ENCODE assay signal across 8 mouse cellular contexts in the genomic region with DNA sequence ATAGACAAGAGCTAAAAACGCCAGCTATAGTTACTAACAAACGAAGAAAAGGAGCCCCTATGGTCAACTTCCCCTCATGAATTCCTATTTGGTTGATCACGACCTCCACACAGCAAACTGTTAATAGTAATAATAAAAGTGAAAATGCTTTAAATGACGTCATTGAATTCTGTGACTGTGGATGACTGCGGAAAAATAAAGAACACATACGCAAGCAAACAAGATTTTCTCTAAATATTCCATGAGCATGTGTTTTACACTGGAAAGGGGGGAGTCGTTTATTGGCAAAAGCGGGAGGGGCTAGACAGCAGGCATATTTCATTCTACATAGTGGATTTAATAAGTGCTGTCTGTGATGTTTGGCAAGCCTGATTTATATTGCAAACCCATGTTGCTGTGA. TPM values are rescaled to one million over a fixed set of nuclear protein-coding genes. Genes with fewer than 3 reads are reported as not detected.
DNase-seq lines count a peak whose midpoint lies in the region; ATAC-seq lines count a peak whose summit lies in the region.

No protein-coding gene starts in this region.

- peak overlapping the region; percentile 61 for H3K4me3 ChIP-seq in kidney, embryonic 16.5 days (ENCODE audit: low read length)
- peak overlapping the region; percentile 55 for H3K4me3 ChIP-seq in embryonic facial prominence, embryonic 14.5 days (ENCODE audit: low read depth, low read length)
- peak overlapping the region; percentile 41 for H3K4me3 ChIP-seq in intestine, embryonic 14.5 days (ENCODE audit: low read depth, low read length)
- peak overlapping the region; percentile 52 for H3K4me3 ChIP-seq in midbrain, embryonic 16.5 days (ENCODE audit: low read depth, low read length)

- ATAC-seq in kidney, embryonic 16.5 days (ENCODE audit: low FRiP score, low TSS enrichment), result peak; percentile 31; the same call in 1 of the 2 replicates
- peak; percentile 41; the same call in 1 of the 2 replicates for ATAC-seq in embryonic facial prominence, embryonic 14.5 days (ENCODE audit: low read depth)
- ATAC-seq in intestine, embryonic 14.5 days (replicated peaks; ENCODE audit: low FRiP score, low TSS enrichment, low read depth), result peak; percentile 45; the same call in 1 of the 2 replicates
- peak; percentile 66 for ATAC-seq in midbrain, embryonic 16.5 days

- H3K9me3 ChIP-seq in kidney, embryonic 16.5 days (ENCODE audit: low read length), result no peaks in the 10 kb centered on the region
- H3K9me3 ChIP-seq in embryonic facial prominence, embryonic 14.5 days (ENCODE audit: control insufficient read depth, low read length), result no peaks in the 10 kb centered on the region
- H3K9me3 ChIP-seq in intestine, embryonic 14.5 days (ENCODE audit: control insufficient read depth, low read length), result no peaks in the 10 kb centered on the region
- H3K9me3 ChIP-seq in midbrain, embryonic 16.5 days (replicated peaks; ENCODE audit: control insufficient read depth, low read length, poor library complexity, severe bottlenecking), result no peaks in the 10 kb centered on the region

- no peaks in the 10 kb centered on the region for H3K36me3 ChIP-seq in kidney, embryonic 16.5 days (ENCODE audit: insufficient read depth, low read length)
- H3K36me3 ChIP-seq in embryonic facial prominence, embryonic 14.5 days (ENCODE audit: control insufficient read depth, insufficient read depth, low read length), result no peaks in the 10 kb centered on the region
- no peaks in the 10 kb centered on the region for H3K36me3 ChIP-seq in intestine, embryonic 14.5 days (ENCODE audit: control insufficient read depth, insufficient read depth, low read length)
- no peaks in the 10 kb centered on the region for H3K36me3 ChIP-seq in midbrain, embryonic 16.5 days (ENCODE audit: control insufficient read depth, insufficient read depth, low read length)

- 21% methylated on average over 8 of the region's 8 CpGs for WGBS in kidney, embryonic 16.5 days
- 22% methylated on average over 8 of the region's 8 CpGs for WGBS in embryonic facial prominence, embryonic 14.5 days
- 18% methylated on average over 8 of the region's 8 CpGs for WGBS in intestine, embryonic 14.5 days
- 26% methylated on average over 8 of the region's 8 CpGs for WGBS in midbrain, embryonic 16.5 days

- H3K4me2 ChIP-seq in kidney, embryonic 16.5 days (replicated peaks; ENCODE audit: low read depth, low read length), result peak overlapping the region; percentile 60
- H3K4me2 ChIP-seq in embryonic facial prominence, embryonic 14.5 days (ENCODE audit: low read depth, low read length), result peak overlapping the region; percentile 51
- peak overlapping the region; percentile 47 for H3K4me2 ChIP-seq in intestine, embryonic 14.5 days (ENCODE audit: low read length)
- H3K4me2 ChIP-seq in midbrain, embryonic 16.5 days (ENCODE audit: low read length), result peak overlapping the region; percentile 46

- H3K9ac ChIP-seq in kidney, embryonic 16.5 days (replicated peaks; ENCODE audit: low read length), result no peak overlapping the region
- no peak overlapping the region for H3K9ac ChIP-seq in embryonic facial prominence, embryonic 14.5 days (ENCODE audit: low read depth, low read length)
- H3K9ac ChIP-seq in intestine, embryonic 14.5 days (ENCODE audit: low read length), result no peak overlapping the region
- H3K9ac ChIP-seq in midbrain, embryonic 16.5 days (ENCODE audit: low read depth, low read length), result peak overlapping the region; percentile 41

- H3K27ac ChIP-seq in kidney, embryonic 16.5 days (ENCODE audit: low read length), result no peak overlapping the region
- no peak overlapping the region for H3K27ac ChIP-seq in embryonic facial prominence, embryonic 14.5 days (replicated peaks; ENCODE audit: low read depth, low read length)
- H3K27ac ChIP-seq in intestine, embryonic 14.5 days (ENCODE audit: low read depth), result no peak overlapping the region
- peak overlapping the region; percentile 79 for H3K27ac ChIP-seq in midbrain, embryonic 16.5 days (ENCODE audit: low read length)

- no peak for DNase-seq in kidney, adult 18-20 months
- DNase-seq in embryonic facial prominence, embryonic 14.5 days (ENCODE audit: low spot score), result no peak
- no peak for DNase-seq in intestine, embryonic 14.5 days (ENCODE audit: low spot score)
- DNase-seq in urinary bladder, postnatal 14 days (ENCODE audit: low spot score), result no peak
- no peak for DNase-seq in kidney, adult 9 months
- no peak for DNase-seq in retina, postnatal 1 day

- H3K27me3 ChIP-seq in kidney, embryonic 16.5 days (ENCODE audit: insufficient read depth, low read length), result no peaks in the 10 kb centered on the region
- no peaks in the 10 kb centered on the region for H3K27me3 ChIP-seq in embryonic facial prominence, embryonic 14.5 days (replicated peaks; ENCODE audit: control insufficient read depth, insufficient read depth, low read length)
- no peaks in the 10 kb centered on the region for H3K27me3 ChIP-seq in intestine, embryonic 14.5 days (replicated peaks; ENCODE audit: control insufficient read depth, insufficient read depth, low read length)
- no peaks in the 10 kb centered on the region for H3K27me3 ChIP-seq in midbrain, embryonic 16.5 days (ENCODE audit: control insufficient read depth, insufficient read depth, low read depth, low read length)

- H3K4me1 ChIP-seq in kidney, embryonic 16.5 days (ENCODE audit: insufficient read depth, low read length), result no peaks in the 10 kb centered on the region
- no peaks in the 10 kb centered on the region for H3K4me1 ChIP-seq in embryonic facial prominence, embryonic 14.5 days (ENCODE audit: control insufficient read depth, insufficient read depth, low read length)
- no peaks in the 10 kb centered on the region for H3K4me1 ChIP-seq in intestine, embryonic 14.5 days (replicated peaks; ENCODE audit: control insufficient read depth, insufficient read depth, low read length)
- H3K4me1 ChIP-seq in midbrain, embryonic 16.5 days (ENCODE audit: control insufficient read depth, insufficient read depth, low read length), result no peaks in the 10 kb centered on the region

RNA-seq across cellular contexts. Expression of a gene that starts 0.5 kb away (rescaled TPM):
- 3.3 and 3.7 TPM in 2 replicates for polyA plus RNA-seq in kidney, embryonic 16.5 days (2015; fragmentation: Nextera tagmentation; extraction: Ambion mirVana)
- 4.6 and 5.7 TPM in 2 replicates for polyA plus RNA-seq in embryonic facial prominence, embryonic 14.5 days (2014; fragmentation: Nextera tagmentation; extraction: Ambion mirVana)
- polyA plus RNA-seq in intestine, embryonic 14.5 days (2014; fragmentation: Nextera tagmentation; extraction: Ambion mirVana), result 4.0 and 4.3 TPM in 2 replicates
- polyA plus RNA-seq in midbrain, embryonic 16.5 days (2015; fragmentation: Nextera tagmentation; extraction: Ambion mirVana), result 79.7 and 87.6 TPM in 2 replicates

Comparison
In these comparisons a context has a peak if more than half of its experiments do, and no peak if none do; other contexts are left out.
1. RNA of a gene that starts 0.5 kb away (polyA plus RNA-seq): 79.7 to 87.6 TPM in midbrain, embryonic 16.5 days; 4.6 to 5.7 TPM in embryonic facial prominence, embryonic 14.5 days, 4.0 to 4.3 TPM in intestine, embryonic 14.5 days and 3.3 to 3.7 TPM in kidney, embryonic 16.5 days; every median in the first group is over 10 times any median in the second.
2. Peak in every context shown above with its lines, with median percentiles within 50 percentile points of each other: ATAC-seq, H3K4me2 ChIP-seq and H3K4me3 ChIP-seq.